Mouse (Mus musculus): ENCODE data around the gene Lrp2bp. TPM values are rescaled to one million over a fixed set of nuclear protein-coding genes. Genes with fewer than 3 reads are reported as not detected.
A peak's percentile ranks its signal among the peaks of the same experiment; 100 is the strongest.

The Lrp2bp gene
- total RNA-seq, 2 experiments from 2014 or later: 0.11 to 0.58 TPM

DNA sequence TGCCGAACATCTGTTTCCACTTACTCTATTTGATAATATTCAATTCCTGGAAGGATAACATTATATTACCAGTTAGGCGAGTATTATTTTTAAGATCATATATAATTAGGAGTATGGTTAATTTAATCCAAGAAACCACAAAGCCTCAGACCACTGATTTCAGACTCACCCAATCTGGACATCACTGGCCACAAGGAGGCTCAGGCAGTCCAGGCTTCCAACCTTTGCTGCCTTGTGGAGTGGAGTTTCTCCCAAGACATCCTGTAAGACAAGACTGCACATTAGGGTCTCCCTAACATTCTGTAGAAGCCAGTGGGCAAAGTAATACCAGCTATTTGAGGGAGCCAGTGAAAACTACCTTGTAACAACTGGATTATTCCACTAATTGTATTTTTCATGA lies 875 bp upstream of the Lrp2bp start:
- peak overlapping the region; percentile 68; the same call in 1 of the 2 replicates for H3K4me3 ChIP-seq
- DNase-seq (ENCODE audit: extremely low spot score in 1 of 2, low spot score in 2 of 2): no peak
- peak; percentile 34 for TF ChIP-seq CTCF (IDR thresholded peaks at IDR 0.05)
- intact Hi-C loops (cut with DNase I): loop anchor here (2.0 to 5.0 kb wide), 2 partner anchors 154 to 213 kb away; partner anchors contain the start of genes Cfap97, Slc25a4 and Snx25
- no peak overlapping the region for H3K27ac ChIP-seq

DNA sequence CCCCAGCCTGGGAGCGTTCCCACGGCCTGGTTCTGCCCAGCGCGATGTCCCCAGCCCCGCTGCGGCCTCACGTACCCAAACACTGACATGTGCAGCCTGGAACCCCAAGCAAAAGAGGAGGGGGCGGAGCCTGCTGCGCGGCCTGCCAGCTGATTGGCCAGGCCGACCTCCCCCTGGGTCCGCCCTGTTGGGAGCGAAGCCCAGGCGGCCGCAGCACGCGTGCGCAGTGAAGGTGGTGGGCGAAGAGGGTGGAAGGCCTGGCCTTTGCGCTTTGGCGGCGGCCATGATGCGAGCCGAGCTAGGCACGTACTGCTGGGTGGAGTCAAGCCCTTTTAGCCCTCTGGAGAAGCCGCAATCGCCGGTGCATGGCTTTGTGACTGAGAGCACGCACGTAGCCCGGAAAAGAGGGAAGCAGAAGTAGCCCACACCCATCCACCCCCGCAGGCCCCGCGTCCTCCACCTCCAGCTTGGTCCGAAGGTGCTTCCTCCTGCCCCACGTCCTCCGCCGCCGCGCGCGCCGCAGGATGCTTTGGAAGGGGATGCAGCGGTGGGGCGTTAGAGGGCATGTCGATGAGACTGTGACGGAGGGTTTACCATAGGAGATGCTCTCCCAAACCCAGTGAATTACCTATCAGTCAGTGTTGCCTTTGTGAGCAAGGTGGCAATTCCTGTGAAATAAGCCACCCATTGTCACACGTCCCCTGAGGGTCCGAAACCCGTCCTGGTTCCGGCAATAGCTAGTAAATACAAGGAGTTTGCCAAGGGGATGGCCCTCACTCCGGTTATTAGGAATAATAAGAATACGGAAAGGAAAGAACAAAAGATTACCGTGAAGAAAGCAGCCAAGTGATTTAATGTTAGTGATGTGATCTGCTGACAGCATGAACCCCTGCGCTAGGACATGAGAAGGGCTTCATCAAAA lies 942 bp downstream of the Lrp2bp start:
- intact Hi-C loops (cut with DNase I): loop anchor here (1.0 to 5.0 kb wide), 4 partner anchors 25 to 211 kb away; partner anchors contain the start of genes 1700029J07Rik, Cfap97, Slc25a4 and Snx25
- DNase-seq (ENCODE audit: extremely low spot score in 1 of 2, low spot score in 2 of 2): peak; percentile 99
- peak overlapping the region; percentile 68 for H3K4me3 ChIP-seq
- H3K27ac ChIP-seq: peak overlapping the region; percentile 100
- no peak for TF ChIP-seq CTCF (IDR thresholded peaks at IDR 0.05)

DNA sequence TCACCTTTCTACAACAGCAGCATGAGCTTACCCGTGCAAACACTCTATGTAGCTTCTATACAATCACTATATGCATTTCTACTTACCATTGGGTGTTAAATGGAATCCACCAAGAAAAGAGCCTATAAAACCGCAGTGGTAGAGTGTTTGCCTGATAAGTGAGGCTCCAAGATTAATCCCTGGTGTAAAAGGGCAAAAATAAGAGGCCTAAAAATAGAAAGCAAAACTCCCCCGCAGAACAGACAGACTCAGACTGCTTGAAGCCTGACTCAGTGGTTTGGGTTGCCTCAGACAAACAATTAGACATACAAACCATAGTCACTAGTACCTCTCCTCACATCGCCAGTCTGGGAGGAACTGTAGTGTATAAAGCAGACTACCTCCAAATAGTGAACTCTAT lies 6.5 kb downstream of the Lrp2bp start, which contains the start of gene Ankrd37:
Gene Ankrd37 (minus strand): TSS at position 112 of the 400 bp plus-strand sequence.
- H3K4me3 ChIP-seq: no peak within 1 kb of the TSS
- intact Hi-C loops (cut with DNase I): no loop called here
- H3K27ac ChIP-seq: no peak within 1 kb of the TSS
- no peak for DNase-seq (ENCODE audit: extremely low spot score in 1 of 2, low spot score in 2 of 2)
- no peak for TF ChIP-seq CTCF (IDR thresholded peaks at IDR 0.05)

DNA sequence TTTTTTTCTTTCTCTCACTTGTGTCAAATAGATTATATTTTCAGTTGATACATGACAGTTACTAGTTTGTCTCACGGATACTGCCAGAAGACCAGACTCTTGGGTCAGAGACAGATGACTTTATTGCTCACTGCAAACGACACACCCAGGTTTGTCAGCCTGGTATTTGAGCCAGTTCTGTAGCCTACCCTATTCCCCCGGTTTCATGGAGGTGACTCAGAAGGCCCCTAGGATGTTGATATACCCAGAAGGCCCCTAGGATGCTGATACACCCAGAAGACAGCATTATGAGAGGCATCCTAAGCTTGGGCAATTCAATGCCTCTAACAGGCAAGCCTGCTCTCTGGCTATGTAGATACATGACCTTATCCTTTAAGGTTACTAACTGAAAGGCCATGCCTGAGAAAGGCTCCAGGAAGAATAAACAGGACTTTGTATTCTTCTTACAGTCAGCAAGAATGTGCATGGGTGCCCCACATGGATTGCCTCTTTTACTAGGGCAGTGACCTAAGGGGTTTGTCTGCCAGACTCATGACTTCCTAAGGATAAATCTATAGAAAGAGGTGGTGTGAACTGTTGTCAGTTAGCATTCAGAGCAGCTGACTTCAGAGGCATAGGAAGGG lies 8.1 kb downstream of the Lrp2bp start:
- no peak for DNase-seq (ENCODE audit: extremely low spot score in 1 of 2, low spot score in 2 of 2)
- Histone ChIP-seq H3K4me3 (no peak overlapping the region), H3K27ac (no peak overlapping the region)
- no peak for TF ChIP-seq CTCF (IDR thresholded peaks at IDR 0.05)
- intact Hi-C loops (cut with DNase I): no loop called here

DNA sequence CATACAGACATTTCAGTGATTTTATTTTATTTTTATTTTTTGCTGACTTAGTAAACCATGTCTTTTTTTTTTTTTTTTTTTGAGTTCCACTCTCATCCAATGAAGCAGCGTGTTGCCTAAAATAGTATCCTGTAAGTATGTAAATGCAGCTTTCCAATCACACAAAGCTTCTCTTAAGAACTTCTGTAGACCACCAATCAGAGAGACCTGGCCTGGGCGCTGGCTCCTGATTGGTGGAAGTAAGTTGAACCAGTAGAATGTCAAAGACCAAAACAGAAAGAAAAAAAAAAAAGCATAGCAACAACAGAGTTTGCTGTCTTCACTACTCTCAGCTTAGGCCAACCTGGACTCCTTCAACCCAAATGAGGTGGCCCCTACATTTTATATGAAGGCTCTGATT lies 11.2 kb downstream of the Lrp2bp start:
- no peak for TF ChIP-seq CTCF (IDR thresholded peaks at IDR 0.05)
- no peak for DNase-seq (ENCODE audit: extremely low spot score in 1 of 2, low spot score in 2 of 2)
- peak overlapping the region; percentile 28; the same call in 1 of the 2 replicates for H3K4me3 ChIP-seq
- peak overlapping the region; percentile 61 for H3K27ac ChIP-seq
- intact Hi-C loops (cut with DNase I): no loop called here

DNA sequence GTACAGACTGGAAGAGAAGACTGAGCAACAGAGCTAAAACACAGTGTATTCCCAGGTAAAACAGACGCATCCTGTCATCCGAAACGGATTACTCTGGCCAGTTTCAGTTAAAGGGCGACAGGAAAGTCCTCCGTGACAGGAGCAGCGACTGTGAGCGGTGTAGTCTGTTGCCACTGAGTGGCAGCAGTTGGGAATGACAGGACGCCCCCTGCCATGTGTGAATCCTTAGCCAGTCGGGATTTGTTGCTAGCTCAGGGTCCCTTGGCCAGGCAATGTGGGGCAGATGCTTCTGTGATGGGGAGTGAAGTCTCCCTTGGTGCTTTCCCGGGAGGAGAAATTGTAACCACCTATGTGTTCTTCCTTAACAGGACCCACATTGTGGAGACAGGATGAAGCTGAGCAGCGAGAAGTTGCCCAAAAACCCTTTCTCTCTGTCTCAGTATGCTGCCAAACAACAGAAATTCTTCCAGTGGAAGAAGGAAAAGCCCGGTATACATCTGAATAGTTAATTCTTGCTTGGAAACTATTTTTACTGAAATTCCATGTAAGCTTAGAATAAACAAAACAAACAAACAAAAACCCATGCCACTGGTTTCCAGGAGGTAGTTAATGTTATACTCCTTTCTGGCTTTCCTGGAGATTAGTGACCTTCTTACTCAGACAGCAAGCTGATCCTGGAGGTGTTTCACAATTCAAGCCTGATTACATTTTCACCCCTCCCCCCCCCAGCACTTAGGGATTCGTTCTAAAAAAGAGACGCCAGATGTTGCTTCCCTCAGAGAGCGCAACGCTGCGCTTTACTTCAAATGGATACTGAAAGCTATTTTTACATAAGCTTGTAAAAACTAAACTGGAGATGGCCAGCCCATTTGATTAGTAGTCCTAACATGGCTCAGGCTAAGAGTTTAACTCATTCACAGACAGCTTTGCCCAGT lies 11.9 kb downstream of the Lrp2bp start:
- Histone ChIP-seq H3K27ac (peak overlapping the region; percentile 66), H3K4me3 (peak overlapping the region; percentile 28; the same call in 1 of the 2 replicates)
- DNase-seq (ENCODE audit: extremely low spot score in 1 of 2, low spot score in 2 of 2): peak in 1 of 2 experiments; percentile 24
- intact Hi-C loops (cut with DNase I): no loop called here
- peak; percentile 47 for TF ChIP-seq CTCF (IDR thresholded peaks at IDR 0.05)

DNA sequence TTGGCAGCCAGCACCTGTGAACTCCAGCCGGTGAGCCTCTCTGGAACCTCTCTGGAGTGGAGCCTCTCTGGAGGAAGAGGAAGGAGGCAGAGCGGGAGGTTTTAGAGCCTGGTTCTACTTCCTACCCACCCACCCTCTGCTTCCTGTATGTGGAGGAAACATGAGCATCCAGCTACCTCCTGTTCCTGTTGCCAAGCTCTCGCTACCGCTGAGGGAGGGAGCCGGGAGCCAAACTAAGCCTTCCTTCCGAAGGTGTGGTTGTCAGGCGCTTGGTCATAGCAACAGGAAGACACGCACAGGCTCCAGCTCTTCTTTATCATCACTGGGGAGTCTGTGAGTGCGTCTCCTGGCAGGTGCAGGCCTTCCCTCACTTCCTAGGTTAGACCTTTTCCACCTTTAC lies 23.1 kb downstream of the Lrp2bp start:
- no peak for DNase-seq (ENCODE audit: extremely low spot score in 1 of 2, low spot score in 2 of 2)

DNA sequence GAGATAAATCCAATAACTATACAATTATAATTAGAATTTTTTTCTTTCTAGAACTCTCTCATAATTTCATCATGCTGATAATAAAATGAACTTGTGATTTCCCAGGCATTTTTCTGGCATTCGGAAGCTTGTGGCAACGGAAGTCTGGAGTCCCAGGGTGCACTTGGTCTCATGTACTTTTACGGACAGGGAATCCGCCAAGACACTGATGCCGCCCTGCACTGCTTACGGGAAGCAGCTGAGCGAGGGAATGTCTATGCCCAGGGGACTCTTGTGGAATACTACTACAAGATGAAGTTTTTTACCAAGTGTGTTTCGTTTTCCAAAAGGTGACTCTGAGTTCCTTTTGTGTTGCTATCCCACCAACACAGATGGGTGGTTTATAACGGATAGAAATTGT lies 23.7 kb downstream of the Lrp2bp start:
- Histone ChIP-seq H3K27ac (no peak overlapping the region), H3K4me3 (no peak overlapping the region)
- no peak for DNase-seq (ENCODE audit: extremely low spot score in 1 of 2, low spot score in 2 of 2)
- intact Hi-C loops (cut with DNase I): no loop called here
- no peak for TF ChIP-seq CTCF (IDR thresholded peaks at IDR 0.05)

More for the DNA sequence above, 23.1 kb downstream of the Lrp2bp start:
- Histone ChIP-seq H3K4me3 (no peak overlapping the region), H3K27ac (no peak overlapping the region)
- intact Hi-C loops (cut with DNase I): no loop called here
- no peak for TF ChIP-seq CTCF (IDR thresholded peaks at IDR 0.05)

DNA sequence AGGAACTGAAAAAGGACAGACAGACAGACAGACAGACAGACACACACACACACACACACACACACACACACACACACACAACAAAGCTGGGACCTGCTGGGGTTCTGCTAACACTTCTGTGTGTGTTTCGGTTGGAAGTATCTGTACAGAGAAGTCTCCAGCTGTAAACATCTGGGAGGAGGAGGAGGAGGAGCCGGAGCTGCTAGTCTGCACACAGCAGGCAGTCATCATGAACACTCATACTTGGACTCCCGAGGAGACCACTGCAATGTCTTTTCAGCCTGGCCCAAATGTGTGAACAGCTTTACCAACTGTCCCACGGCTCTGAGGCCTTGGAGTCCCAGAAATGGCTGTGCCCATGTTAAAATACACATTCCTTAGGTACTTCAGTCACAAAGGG lies 25.3 kb downstream of the Lrp2bp start:
- no peak overlapping the region for H3K27ac ChIP-seq
- intact Hi-C loops (cut with DNase I): no loop called here
- no peak overlapping the region for H3K4me3 ChIP-seq
- no peak for TF ChIP-seq CTCF (IDR thresholded peaks at IDR 0.05)
- no peak for DNase-seq (ENCODE audit: extremely low spot score in 1 of 2, low spot score in 2 of 2)

DNA sequence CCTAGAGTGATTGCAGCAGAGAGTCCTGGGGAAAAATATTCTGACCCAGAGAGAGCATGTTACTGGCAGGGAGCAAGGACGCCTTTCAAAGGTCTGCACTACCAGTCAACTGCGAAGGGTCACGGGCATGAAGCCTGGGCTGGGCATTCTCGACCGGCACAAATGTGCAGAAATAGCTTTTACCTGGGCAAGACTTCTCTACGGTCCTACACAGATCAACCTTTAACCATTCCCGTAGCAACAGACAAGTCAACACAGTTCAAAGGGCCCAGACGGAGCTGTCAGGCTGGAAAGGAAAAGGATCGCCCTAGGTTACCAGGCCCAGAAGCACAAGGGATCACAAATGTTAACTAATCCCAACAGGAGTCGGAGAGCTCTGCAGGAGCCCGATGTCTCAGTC lies 37.1 kb downstream of the Lrp2bp start:
- H3K27ac ChIP-seq: no peak overlapping the region
- no peak overlapping the region for H3K4me3 ChIP-seq
- TF ChIP-seq CTCF (IDR thresholded peaks at IDR 0.05): no peak
- DNase-seq (ENCODE audit: extremely low spot score in 1 of 2, low spot score in 2 of 2): no peak
- intact Hi-C loops (cut with DNase I): no loop called here

DNA sequence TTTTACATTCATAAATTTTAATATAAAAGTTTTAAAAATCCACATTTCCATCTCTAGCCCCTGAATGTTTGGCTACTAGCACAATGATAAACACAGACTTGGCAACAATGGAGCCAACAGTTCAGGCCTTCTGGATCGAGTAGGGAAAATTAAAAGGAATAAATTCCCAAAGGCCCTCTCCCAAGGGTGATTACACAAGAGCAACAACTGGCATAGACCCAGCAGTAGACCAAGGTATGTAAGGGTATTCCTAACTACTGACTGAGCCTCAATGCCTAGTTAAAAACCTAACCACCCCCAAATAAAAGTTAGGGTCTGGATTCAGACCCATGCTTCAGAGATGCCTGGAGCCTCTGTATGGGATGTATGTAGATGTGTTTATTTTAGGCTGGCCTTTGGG lies 40.6 kb downstream of the Lrp2bp start:
- no peak for TF ChIP-seq CTCF (IDR thresholded peaks at IDR 0.05)
- intact Hi-C loops (cut with DNase I): no loop called here
- no peak overlapping the region for H3K4me3 ChIP-seq
- DNase-seq (ENCODE audit: extremely low spot score in 1 of 2, low spot score in 2 of 2): peak in 1 of 2 experiments; percentile 3
- H3K27ac ChIP-seq: peak overlapping the region; percentile 53; the same call in 1 of the 2 replicates
